Mouse (Mus musculus): Measurements from ENCODE around the gene BC024978.
A peak's percentile ranks its signal among the peaks of the same experiment; 100 is the strongest.

- TF ChIP-seq CTCF (IDR thresholded peaks at IDR 0.05; ENCODE audit: low read depth) (peak; percentile 64), EP300 (optimal IDR thresholded peaks at IDR 0.05) (no peak)
These were observed 41.9 kb downstream of the BC024978 start for GRCm38 (mm10) chr7:27237527-27237926.

All from stomach, postnatal 0 days (tissue).